Mouse (Mus musculus): ENCODE data around the gene Ano6.

DNA sequence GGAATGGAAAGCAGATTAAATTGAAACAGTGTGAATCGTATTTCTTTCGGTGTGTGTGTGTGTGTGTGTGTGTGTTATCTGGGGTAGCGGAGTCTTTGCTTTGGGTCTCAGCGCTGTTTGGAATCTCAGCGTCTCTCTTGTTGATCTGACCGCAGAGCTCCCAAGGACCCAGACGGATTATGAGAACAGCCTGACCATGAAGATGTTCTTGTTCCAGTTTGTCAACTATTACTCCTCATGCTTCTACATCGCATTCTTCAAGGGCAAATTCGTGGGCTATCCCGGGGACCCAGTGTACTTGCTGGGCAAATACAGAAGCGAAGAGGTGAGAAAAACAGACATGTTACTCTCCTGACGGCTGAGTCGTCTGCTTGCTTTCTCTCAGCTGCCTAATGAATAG lies 158.7 kb downstream of the Ano6 start:
- TF ChIP-seq CTCF (IDR thresholded peaks at IDR 0.05; ENCODE audit: low read depth, low read length) (no peak), POLR2A (IDR thresholded peaks at IDR 0.05; ENCODE audit: borderline replicate concordance, low read depth, low read length) (no peak)
